Mouse (Mus musculus) erythroblast, adult 5-6 weeks (primary cell): ENCODE measurements around the gene 1500009C09Rik. TPM values are rescaled to one million over a fixed set of nuclear protein-coding genes. Genes with fewer than 3 reads are reported as not detected.
"Not testable (repeated sequence)": the region's sequence is repeated elsewhere in the genome, so short reads cannot be mapped to it uniquely, and the experiment has no call there.

Experiments used
- ATAC-seq: replicated peaks from 2 replicates; pipeline ENCODE4 v1.8.0; 2016; ENCODE audit warnings: moderate number of reproducible peaks, mild to moderate bottlenecking, moderate TSS enrichment, inconsistent platforms; ENCODE audit not compliant: poor library complexity, low FRiP score, severe bottlenecking
- total RNA-seq, 2 experiments: library from RNA; stranded (forward) in 1 of 2; stranded (reverse) in 1 of 2; fragments of 150-400 nt in 1 of 2; fragments of 200-764, 138-1000 nt in 1 of 2; gene quantifications; 2 replicates each; pipeline versions ENCODE4 v1.2.3 to v1.2.4; 2015 to 2017; ENCODE audit warnings: low replicate concordance in 2 of 2

1500009C09Rik gene
- total RNA-seq, 2 experiments from 2014 or later: not detected

DNA sequence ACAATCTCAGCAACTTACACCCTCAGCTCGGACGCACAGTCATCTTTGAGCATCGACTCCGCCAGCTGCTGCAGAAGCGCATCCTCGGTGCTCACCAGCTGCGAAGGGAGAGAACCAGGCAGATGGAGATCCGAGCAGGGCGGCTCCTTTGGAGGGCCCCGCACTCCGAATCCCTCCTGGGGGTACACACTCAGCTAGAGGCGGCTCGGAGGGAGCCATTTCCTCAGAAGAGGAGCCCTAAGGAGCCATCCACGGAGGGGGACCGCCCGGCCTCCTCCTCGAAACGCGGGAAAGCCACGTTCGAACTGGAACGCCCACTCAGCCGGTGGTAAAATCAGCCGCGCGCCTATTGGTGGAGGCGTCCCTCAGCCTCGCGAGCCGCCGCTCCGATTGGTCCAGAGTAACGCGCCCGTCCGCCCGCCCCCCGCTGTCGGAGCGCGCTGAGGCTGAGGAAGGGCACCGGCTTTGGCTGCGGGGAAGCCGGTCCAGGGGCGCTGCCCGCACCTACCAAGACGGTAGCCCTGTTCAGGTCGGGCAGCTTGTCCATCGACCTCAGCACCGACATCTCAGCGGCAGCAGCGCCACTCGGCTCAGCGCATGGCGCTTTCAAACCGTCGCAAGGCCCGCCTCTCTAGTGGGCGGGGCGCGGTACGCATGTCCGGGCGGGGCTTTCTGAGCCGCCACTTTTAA is 7.9 kb upstream of the 1500009C09Rik start, which contains the start of gene Cenpm:
Cenpm (minus strand) TSS at position 634 of the 690 bp plus-strand sequence.
- peak; percentile 95 for ATAC-seq

DNA sequence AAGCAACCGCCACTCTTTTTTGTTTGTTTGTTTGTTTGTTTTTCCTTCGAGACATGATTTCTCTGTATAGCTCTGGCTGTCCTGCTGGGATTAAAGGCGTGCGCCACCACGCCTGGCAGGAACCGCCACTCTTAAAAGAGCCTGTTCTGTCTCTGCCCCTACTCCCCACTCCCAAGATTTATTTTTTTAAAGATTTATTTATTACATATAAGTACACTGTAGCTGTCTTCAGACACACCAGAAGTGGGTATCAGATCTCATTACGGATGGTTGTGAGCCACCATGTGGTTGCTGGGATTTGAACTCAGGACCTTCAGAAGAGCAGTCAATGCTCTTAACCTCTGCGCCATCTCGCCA is 7.4 kb upstream of the 1500009C09Rik start:
- ATAC-seq: not testable (repeated sequence)

DNA sequence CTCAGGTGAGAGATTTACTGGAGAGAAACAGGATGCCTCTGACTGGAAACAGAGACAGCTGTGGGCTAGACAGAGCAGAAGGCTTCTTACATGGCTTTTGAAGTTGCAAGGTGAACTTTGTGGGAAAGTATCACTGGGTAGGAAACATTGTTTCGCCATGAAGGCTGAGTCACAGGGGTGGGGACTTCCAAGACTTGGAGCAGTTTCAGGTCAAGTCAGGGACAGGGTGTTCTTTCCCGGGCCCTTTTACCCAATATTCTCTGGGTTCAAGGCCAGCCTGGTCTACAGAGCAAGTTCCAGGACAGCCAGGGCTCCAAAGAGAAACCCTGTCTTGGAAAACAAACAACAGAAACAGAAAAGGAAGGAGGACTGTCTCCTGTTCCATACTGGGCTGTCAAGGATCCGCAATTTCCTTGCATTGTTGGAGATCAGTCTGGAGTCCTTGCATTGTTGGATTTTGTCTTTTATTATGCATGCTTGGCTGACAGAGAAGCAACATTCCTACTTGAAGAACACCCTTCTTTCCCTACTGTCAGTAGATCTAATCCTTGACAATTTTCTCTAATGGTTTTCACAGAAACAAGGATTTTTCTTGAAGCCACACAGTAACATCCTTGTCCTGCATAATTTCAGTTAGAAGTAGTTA is 4.9 kb upstream of the 1500009C09Rik start:
- ATAC-seq: no peak

DNA sequence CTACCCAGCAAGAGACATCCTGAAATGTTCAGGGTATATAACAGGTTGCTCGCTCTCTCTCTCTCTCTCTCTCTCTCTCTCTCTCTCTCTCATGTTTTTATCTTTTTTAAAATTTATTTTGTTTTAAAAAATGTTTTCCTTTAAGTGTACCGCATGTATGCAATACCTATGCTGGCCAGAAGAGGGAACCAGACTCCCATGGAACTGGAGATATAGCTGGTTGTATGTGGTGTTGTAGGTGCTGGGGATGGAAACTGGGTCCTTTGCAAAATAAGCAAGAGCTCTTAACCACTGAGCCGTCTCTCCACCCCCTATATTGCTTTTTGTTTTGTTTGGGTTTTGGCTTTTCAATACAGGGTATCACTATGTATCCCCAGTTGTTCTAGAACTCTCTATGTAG is 618 bp upstream of the 1500009C09Rik start:
- peak; percentile 56; the same call in 1 of the 2 replicates for ATAC-seq

DNA sequence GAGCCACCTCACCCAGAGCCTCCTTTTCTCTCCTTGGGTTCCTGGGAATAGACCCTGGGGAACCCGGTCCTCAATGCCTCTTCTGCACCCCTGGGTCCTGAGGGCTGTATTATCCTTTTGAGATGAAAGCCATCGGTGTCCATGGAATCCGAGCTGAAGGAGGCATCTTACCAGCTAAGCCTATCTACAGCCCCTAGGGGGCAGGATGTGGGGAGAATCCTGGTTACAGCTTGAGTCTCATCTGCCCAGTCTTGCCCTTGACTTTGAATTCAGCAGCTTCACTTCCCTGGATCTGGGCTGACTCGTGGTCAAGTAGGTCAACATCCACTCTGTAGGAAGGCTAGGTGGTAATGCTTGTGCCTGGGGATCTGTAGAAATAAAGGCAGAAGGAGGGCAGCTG is 3.1 kb downstream of the 1500009C09Rik start:
- ATAC-seq: no peak

DNA sequence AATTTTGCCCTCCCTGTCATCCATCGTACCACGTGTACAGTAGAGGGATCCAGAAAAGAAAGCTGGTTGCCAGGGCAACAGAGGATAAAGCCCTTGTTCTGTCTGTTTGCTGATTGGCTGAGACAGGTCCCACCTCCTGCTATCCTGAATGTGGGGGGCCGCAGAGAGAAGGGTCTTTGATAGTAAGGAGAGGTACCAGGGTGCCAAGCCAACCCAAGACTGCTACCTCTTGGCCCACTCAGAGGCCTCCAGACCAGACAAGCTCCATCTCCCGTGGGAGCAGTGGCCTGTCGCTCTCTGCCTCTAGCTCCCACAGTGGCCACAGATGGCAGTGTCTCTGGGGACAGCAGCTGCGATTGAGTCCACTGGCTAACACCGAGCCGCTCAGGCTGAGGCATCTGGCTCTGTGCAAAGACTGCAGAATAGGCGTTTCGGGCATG is 3.8 kb downstream of the 1500009C09Rik start:
- no peak for ATAC-seq

DNA sequence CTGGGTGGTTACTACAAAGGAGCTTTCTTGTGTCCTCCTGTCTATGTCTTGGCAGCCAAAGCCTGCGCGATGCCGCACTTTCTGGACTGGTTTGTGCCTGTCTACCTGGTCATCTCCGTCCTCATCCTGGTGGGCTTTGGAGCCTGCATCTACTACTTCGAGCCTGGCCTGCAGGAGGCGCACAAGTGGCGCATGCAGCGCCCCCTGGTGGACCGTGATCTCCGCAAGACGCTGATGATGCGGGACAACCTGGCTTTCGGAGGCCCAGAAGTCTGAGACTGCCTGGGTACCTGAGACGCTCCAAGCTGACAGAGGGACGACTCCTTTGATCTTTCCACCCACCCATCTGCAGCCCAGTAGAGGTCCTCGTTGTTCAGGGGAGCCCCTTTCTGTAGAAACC is 7.3 kb downstream of the 1500009C09Rik start:
- ATAC-seq: peak; percentile 82

DNA sequence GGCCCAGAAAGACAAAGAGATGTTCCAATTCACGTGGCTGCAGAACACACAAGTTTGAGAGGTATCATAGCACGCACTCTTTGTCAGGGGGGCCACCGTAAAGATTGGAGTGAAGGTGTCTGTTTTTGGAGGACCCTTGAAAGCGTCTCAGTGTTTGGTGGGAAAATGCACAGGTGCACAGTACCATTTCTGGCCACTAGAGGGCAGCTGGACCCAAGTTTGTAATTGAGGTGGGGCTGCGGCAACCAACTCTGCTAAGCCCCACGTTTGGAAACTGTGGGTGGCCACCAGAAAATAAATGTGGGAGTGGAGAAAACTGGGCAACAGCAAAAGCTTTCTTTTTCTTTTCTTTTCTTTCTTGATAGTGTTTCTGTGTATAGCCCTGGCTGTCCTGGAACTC is 14.2 kb downstream of the 1500009C09Rik start:
- ATAC-seq: peak; percentile 75

DNA sequence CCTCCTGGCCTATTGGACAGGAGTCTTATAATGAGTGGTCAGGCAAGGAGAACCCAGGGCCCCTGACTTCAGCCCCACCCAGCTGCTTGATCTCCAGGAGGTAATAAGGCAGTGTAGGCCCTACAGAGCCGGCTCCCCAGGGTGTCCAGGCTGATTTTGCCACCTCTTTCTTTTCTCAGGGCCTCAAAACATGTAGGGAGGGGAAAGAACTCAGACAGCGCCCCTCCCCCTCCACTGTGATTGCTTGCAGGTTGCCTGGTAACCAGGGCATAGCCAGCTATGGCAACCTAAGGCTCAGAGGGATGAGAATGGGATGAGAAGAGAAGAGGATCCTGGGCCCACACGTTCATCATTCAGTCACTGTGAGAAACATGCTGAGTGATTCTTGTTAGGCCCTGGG is 16.0 kb downstream of the 1500009C09Rik start:
- ATAC-seq: no peak

DNA sequence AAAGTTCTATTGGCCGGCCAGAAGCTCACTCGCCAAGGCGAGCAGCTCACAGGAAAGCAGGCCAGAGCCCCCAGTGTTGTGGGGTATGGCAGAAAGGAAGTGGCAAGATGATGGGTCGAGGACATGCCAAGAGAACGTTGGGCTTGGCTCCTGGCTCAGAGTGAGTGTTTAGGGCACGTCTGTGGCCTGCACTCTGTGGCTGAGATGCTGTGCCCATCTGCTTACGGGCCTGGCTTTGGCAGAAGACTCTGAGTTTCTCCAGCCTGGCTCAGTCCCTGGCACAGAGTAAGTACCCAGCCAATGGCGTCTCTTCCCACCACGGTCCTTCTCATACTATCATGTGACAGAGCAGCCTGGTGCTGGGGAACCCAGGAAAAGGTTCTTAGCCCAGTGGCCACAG is 16.6 kb downstream of the 1500009C09Rik start:
- ATAC-seq: no peak

DNA sequence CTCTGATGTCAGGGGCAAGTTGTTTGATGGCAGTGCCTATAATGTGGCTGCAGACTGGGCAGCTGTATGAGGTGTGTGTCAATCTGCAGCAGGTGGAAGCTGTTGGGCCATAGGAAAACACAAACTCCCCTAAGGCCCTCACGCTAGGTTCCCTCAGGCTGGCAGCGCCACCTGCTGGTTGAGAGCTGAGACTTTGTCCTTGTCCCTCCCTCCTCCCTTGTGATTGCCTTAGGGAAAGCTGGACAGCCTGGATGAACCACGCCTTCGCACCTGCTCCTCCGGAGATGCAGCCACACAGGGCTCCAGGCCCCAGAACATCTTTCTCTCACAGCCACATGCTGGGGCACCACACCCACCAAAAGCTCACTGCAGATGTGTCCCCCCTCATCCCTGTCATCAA is 19.0 kb downstream of the 1500009C09Rik start:
- ATAC-seq: peak; percentile 59; the same call in 1 of the 2 replicates

DNA sequence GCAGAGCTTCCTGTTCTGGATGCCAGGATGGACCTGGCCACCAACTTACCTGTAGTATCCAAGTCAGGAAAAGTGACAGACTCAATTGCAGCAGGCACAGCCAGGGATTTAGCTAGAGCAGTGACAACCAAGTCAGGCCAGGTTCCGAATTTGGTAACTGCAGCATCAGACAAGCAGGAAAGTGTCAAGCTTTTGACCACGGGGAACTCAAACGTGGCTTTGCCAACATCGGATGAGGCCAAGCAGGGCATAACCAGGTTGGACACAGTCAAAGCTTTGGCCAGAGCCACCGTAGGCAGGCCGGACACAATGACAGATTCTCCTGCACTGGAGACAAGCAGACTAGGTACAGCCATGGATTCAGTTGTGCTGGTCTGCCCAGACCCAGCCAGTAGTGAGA is 20.1 kb downstream of the 1500009C09Rik start:
- no peak for ATAC-seq

DNA sequence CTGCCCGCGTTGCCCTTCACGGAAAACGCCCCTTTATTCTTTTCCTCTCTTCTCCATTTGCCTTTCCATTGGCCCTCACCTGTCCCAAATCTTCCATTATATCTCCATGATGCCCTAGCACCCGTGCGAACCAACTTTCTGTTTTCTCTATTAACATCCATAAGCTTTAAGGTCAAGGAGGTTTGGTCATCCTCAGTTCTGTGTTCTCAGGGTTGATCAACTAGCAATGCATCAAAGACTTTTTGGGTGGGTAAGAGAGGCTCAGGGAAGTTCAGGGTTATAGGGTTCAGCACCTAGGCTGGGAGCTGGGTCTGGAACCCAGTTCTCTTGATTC is 22.4 kb downstream of the 1500009C09Rik start, which contains the start of gene Sept3:
Sept3 (plus strand) TSS at position 301 of the 334 bp plus-strand sequence.
- no peak for ATAC-seq

DNA sequence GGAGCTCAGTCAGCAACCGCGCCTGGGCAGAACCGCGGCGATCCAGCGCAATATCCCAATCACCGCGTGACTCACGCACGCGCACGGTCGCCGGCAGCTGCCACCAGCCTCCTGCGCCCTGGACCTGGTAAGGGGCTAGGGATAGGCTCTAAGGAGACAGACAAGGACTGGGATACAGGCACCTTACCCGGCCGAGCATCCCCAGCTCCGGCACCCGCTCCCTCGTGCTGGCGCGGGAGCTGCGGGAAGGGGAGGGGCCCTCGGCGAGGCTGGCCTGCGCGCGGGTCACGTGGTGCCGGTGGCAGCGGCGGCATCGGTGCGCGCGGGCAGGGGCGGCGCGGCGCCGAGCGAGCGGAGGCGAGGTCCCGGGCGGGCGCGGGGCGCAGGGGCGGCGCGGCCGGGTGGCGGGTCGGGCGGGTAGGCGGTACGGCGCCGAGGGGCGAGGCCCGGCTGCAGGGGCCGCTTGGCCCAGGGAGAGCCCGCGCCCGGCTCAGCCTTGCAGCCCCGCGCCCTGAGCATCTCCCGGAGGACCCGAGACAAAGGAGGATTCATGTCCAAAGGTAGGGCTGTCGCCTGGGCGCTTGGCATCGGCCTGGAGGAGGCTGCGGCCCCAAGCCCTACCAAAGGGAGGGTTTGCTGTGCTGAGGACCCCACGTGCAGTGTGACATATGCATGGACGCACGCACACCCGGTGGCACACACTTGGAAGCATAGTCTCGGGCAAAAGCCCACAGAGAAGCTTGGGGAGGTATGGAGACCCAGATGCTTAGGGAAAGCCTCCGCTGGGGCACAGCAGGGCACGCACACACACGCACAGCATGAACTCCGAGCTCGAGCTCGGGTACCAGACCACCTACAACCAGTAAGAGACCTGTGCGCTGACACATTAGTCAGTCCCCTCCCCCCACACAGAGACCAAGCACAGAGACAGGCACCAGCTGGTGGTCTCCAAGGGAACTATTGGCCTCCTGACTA is 23.0 kb downstream of the 1500009C09Rik start:
- no peak for ATAC-seq

DNA sequence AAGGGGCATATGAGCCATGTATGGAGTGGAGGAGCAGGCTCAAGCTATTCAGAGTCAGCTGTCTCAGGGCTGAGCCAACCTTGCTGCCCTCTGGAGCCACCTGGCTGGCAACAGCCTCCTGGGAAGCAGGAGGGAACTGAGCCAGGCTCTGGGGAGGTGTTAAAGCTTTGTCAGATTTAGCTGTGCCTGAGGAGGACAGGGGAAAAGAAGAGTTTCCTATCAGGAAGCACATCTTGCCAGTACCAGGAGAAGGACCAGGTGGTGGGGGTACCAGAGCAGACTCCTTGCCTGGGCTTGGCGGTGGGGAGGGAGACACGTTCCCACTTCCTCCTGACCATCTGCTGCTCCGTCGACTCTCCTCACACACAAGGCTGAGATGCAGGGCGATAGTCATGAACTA is 25.4 kb downstream of the 1500009C09Rik start:
- no peak for ATAC-seq

DNA sequence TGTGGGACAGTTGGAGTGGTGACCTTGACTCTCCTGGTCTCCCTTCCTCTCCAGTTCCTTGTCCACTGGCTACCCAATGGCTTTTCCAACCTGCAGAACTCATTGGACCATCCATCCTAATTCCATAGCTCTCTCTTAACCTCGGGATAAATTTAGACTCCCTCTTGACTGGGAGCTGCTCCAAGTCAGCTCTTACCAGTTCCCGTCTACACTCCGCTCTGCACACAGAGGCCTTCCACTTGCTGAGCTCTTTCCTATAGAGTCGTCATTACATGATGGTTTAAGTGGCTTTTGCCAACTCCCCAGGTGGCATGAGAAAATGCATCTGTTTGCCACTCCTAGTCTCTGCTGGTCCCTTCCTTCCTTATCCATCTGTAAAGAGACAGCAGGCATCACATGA is 28.4 kb downstream of the 1500009C09Rik start:
- no peak for ATAC-seq

DNA sequence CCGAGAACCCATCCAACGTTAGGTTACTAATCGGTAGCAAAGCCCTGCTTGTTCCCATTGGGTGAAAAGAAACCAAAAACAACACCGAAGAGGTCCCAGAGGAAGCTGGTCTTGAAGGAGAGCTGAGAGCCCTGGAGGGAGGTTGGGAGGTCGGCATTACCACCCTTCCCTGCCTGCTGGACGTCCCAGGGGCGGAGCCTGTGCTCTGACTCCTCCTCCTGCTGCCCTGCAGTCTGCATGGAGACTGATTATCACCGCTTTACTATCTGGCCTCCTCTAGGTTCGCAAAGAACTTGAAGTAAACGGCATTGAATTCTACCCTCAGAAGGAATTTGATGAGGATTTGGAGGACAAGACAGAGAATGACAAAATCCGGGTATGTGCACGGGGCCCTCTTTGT is 34.0 kb downstream of the 1500009C09Rik start:
- peak; percentile 60 for ATAC-seq

DNA sequence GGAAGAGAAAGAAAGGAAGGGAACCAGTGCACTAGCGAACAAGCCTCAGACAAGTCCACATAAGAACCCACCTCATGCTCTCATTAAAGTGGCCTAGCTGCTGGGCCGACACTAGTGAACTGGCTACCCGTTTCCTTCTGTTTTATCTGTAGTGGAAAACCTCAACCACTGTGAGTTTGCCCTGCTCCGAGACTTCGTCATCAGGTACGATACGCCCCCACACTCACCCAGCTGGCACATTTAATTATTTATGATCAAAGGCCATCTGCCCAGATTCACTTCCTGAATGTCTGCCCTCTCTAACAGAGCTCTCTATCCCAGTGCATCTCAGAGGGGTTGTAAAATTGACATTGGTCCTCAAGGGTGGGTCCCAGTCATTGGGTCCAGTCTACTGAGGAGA is 38.1 kb downstream of the 1500009C09Rik start:
- ATAC-seq: no peak

DNA sequence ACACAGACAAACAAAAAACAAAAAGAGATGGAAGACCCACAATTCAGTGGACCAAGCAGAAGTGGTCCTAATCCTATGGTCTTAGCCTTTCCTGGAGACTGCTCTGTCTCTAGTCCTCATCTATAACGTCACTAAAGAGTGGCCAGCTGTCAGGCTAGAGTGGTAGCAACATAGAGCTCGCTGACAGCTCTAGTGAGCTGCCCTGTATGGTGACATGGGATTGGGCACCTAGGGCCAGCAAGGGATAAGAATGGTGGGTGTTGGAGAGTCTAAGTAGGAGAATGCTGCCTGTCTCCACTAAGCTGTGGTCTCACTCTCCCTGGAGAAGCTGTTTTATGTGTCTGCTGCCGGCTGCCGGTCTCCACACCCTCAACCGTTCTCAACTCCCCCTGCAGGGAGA is 40.7 kb downstream of the 1500009C09Rik start:
- ATAC-seq: no peak

DNA sequence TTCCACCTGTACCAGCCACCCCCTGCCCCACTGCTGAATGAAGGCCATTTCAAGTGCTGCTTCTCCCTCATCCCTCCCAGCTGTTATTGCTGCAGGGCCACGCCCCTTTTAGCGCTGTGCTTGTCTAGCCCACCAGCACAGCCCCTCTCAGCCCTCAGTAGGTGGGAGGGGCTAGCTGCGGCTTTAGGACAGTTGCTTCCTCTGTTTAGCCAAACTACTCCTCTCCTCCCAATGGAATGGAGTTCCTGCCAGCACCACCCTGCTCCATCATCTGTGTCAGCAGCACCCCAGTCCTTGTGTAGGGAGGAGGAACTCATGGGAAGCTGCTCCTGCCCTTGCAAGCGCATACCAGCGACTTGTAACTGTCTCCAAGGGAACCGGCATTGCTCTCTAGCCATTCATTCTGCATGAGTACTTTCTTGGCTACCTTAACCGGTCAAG is 41.1 kb downstream of the 1500009C09Rik start:
- ATAC-seq: no peak
